Mouse (Mus musculus) natural killer cell, adult 2 months (primary cell): Measurements from ENCODE around the gene Pls3.

ENCODE experiments used
- DNase-seq, 2 experiments: peaks; one replicate each; pipeline ENCODE4 v3.0.0; 2022; ENCODE audit warnings: low spot score in 2 of 2

The Pls3 gene

DNA sequence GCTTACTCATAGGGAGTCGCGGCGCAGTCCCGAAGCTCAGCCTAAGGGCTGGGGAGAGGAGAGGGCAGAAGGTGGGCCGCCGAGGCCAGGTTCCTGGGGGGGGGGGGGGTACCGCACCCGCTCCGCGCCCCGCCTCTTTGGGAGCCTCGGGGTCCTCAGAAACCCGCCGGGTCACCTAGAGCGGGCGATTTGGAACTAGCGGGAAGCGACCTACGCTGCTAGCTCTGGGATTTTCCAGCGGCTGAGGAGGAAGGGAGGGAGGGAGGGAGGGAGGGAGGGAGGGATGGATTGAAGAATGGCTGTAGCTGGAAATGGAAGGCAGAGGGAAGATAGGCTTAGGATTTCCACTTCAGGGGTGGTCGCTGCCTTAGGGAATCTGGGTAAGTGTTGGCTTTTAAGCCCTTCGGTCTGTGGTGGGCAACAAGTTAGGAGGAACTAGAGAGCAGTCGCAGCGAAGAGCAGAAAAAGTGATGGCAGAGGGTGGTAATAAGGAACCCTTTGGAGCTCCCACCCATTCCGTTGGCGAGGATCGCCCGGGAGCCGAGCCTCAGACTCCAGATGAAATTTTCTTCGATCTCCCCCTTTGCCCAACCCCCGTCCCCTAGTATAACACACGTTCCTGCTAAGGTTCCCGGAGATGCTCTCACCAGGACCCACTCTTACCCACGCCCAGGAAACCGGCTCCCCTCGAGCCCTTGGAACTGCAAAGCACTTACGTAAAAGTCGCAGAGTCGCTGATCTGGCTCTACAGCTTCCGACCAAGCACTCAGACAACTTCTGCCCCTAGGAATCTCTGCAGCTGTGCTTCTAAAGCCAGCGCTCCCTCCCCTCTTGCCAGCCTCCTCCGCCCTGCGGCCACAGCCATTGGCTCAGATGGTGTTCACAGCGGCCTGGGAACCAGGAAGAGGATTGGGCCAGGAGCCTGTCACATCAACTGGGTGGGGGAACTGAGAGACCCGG, at the start of gene Pls3:
Pls3 (minus strand) TSS at position 851 of the 960 bp plus-strand sequence.
- DNase-seq = peak in 1 of 2 experiments; percentile 1

- no peak for DNase-seq
Measured at GRCm38 (mm10) chrX:75895716-75896115, 20.7 kb upstream of the Pls3 start.

DNA sequence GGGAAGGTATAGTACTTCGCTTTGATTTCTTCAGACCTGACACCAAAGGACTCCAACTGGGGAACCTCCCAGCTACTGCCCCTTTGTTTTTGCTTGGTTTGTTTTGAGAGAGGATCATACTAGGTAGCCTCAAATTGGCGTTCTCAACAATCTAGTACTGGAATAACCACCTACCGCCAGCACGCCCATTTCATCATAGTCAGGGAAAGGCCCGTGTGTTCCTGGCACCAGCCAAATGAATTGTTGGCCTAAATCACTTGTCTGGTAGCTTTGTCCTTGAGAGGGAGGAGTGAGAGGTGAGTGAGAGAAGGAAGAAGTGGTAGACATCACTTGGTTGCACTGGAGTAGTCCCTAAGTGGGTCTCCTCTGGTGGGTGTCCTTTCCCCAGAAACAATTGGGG, 584 bp upstream of the Pls3 start:
- DNase-seq = no peak

- no peak for DNase-seq
Measured at GRCm38 (mm10) chrX:75873813-75874212, 1.2 kb downstream of the Pls3 start.

DNA sequence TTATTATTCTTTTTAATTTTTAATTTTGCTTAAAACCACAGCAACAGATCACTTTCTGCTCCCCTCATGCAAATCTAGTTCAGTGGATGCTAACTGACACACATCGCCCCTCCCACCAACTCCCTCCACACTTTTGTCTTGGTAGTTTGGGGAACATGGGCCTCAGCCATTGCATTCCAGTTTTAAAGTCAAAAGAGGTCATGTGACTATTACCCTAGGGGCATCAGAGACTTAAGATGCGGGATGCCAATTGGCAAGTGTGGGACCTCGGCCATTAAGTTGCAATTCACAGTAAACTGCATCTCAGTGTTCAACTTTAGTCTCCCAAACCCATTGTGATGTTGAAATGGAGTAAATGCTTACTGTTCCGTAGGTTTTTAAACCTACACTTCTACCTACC, 1.7 kb downstream of the Pls3 start:
- DNase-seq = no peak

DNA sequence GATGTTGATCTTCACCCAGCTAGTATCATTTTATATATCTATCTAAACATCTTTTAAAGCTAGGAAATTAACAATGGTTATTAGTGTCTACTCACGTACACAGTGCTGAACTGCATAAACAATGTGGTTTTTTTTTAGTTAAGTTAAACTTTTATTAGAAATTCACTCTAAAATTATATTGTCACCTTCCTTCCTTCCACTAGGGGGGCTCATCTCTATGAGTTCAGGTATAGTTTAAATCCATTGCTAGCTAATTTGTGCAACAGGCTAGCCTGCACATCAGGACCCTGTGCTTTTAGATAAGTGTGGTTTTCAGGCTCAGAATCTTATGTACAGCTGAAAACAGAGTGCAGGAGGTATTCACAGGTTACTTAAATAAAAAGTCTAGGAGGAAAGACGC, 3.1 kb downstream of the Pls3 start:
- no peak for DNase-seq

GRCm38 (mm10) chrX:75861715-75862114, 13.3 kb downstream of the Pls3 start:
- DNase-seq = no peak

- no peak for DNase-seq
Measured at GRCm38 (mm10) chrX:75854294-75854693, 20.7 kb downstream of the Pls3 start.

DNA sequence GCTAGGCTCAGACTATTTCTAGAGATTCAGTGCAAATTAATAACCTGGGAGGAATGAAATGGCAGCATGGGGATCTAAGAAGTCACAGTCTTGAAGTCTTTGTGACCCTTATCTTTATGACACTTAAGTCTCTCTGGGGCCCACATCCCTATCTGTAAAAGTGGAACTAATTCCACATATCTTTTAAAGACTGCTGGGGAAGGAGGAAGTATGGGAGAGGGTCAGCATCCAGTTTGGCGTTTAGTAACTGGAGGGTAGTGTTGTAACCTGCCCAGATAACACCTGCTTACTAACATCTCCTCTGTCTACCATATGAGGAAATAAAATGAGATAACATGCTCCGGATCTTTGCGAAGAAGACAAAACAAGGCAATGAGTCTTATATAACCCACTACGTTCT, 30.7 kb downstream of the Pls3 start:
- no peak for DNase-seq

GRCm38 (mm10) chrX:75842835-75843234, 32.1 kb downstream of the Pls3 start:
- no peak for DNase-seq

- no peak for DNase-seq
Measured at GRCm38 (mm10) chrX:75842120-75842519, 32.9 kb downstream of the Pls3 start.

DNA sequence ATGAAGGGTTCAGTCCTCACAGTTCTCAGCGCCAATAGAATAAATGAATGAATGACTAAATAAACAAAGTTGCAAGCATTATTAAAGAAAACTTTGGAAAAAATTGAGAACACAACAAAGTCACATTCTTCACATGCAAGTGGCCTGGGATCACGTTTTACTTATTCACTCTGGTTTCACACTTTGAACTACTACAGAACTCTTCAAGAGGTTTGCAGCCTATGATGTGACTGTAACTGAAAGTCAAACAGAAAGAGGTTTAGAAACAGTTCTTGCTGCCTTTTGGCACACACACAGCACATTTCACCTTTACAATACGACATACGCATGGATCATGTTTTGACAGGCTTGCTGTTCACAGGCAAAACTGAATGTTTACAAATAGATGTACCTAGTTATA, 34.7 kb downstream of the Pls3 start:
- DNase-seq = no peak

- no peak for DNase-seq
Measured at GRCm38 (mm10) chrX:75834836-75835235, 40.1 kb downstream of the Pls3 start.

- DNase-seq = no peak
Measured at GRCm38 (mm10) chrX:75834286-75834685, 40.7 kb downstream of the Pls3 start.

DNA sequence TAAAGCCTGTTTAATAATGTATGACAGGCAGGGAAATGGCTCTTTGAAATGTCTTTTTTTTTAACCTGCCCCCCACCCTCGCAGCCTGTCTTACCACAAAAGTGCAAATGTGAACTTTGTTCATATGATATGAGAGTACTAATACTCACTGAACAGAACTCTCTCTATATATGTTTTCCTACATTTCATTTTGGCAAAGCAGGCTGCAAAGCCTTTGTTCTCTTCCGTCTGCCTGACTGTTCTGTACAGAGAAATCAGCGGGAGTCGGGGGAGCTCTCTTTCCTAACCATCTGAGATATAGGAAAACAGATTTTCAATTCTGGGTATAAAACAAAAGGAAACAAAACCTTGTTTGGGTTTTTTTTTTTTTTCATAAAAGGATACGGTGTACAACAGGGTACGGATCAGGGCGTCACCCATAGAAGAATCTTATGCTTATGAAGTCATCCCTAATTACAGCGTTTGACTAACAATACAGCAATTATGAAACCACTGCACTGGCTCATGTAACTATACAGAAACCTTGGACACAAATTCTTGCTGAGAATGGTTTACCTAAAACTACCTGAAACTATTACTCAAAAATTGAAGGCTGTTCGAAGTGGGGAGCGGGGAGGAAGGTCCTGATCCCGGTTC, 41.9 kb downstream of the Pls3 start:
- no peak for DNase-seq

DNA sequence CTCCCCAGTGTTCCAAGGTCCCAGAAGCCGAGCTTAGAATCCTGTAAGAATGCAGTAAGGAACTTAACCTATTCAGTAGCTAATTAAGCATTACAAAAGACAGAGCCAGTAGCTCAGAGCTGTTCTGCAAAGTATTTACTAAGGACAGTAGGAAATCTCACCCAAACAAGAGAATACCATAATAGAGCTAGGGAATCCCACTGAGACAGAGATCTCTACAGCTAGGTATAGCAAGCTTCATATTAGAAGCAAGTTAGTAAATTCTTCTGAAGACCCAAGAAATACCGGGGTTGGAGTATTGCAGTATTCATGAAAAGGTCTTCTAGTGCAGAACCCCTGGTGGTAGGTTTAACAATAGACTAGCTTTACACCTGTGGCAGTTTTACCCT, 45.1 kb downstream of the Pls3 start:
- no peak for DNase-seq

- no peak for DNase-seq
Measured at GRCm38 (mm10) chrX:75829240-75829866, 45.6 kb downstream of the Pls3 start.

GRCm38 (mm10) chrX:75818647-75819271, 56.2 kb downstream of the Pls3 start:
- DNase-seq = no peak

DNA sequence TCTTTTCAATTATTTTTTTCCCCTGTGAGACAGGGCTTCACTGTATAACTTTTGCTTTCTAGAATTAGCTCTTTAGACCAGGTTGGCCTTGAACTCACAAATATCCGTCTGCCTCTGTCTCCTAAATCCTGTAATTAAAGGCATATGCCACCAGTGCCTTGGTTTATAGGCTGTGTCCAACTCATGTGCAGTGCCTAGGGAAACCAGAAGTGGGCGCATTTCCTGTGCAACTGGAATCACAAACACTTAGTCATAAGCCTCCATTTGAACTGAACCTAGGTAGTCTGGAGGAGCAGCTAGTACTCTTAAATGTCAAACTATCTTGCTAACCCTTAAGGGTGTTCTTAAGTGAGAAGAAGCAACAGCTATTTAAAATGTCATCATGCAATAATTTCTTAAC, 60.0 kb downstream of the Pls3 start:
- DNase-seq = no peak

GRCm38 (mm10) chrX:75814123-75814522, 60.9 kb downstream of the Pls3 start:
- no peak for DNase-seq

DNA sequence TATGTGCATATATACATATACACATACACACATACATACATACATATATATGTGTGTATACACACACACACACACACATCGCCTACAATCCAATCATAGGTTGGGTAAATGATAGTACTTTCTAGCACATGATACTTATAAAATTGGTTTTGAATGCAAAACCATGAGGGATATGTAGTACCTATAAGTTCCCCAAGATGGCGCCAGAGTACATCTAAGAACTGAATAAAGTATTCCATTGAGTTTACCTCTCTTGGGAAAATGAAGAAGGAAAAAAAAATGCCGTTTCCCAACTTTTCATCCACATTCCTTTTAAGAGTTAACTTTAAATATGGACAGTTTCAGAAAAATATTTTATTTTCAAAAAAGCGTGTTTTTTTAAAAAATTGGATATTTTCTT, 78.4 kb downstream of the Pls3 start:
- DNase-seq = no peak

DNA sequence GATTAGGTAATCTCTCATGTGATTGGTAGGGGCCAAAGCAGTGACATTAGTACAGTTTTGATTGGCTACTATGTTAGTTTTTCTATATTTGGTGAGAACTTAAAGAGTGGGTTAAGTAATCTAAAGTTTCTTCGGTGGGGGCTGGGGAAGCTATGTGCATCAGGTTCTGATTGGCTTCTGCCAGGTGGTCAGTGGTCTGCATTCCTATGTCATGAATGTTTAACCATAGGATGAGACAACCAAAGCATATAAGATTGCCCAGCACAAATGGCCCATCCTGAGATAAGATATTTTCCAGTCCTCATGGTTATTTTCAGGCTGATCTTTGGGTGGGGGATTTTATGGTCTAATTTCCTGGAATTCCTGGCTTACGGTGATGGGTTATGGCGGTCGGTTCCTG, 95.2 kb downstream of the Pls3 start:
- no peak for DNase-seq
